Mouse (Mus musculus): ENCODE results near the gene Acin1. TPM values are rescaled to one million over a fixed set of nuclear protein-coding genes. Genes with fewer than 3 reads are reported as not detected.
"Not testable (repeated sequence)": the region's sequence is repeated elsewhere in the genome, so short reads cannot be mapped to it uniquely, and the experiment has no call there.

Acin1 gene
- polyA plus RNA-seq, 1 experiment, result 62.6 TPM

DNA sequence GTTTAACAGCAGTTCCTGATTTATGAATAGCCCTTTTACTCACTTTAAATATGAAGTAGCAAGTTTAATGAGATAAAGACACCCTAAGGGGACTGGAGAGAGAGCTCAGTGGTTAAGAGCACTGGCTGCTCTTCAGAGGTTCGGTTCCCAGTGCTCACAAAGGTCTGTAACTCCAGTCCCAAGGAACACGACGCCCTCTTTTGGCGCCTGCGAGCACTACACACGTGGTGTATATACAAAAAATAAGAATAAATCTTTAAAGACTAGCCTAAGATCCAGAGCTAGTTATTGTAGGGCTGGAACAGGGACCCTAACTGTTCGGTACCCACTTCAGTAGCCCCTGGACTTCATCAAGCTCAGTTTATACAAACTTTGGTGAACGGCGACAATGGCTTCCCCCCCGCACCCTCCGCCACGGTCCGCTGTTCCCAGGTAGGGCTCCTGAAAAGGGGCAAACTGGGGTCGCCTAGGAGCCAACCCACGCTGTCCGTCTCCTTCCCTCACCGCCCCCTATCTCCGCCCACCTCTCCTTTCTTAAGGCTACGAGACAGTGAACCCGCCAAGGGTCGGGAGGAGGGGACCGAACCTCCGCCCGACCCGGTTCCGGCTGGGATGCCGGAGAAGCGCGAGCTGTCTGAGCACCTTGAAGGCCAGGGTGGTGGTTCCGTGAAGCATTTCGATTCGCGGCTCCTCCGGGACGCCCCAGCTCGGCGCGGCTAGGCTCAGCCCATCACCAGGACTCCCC, 69.4 kb downstream of the Acin1 start:
- WGBS, result 2% methylated on average over 38 of the region's 38 CpGs
- no peak for DNase-seq (ENCODE audit: low read depth, low spot score)

DNA sequence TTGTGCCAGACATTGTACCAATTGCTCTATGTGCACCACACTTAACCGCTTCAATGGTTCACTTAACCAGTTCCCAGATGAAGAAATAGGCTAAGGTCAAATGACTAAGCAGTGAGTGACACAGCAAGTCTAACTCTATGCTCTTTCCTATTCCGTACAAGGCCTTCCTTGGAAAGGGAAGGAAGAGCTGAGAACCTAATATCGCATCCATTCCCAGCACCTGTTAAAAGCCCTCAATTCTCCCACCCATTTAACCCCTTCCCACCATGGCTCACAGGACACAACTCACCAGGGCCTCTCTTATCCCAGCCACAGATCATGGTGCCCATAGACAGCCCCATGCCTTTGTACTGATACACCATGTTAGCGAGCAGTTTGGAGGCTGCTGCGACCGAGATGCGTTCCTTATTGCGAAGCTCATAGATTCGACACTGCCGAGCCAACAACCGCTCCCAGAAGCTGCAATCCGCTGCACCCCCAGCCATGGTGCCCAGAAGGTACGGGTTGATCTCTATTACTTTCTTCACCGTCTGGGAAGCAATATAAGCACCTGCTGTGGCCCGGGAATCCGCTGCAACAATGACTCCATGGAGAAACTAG, 70.4 kb downstream of the Acin1 start:
- no peak for DNase-seq (ENCODE audit: low read depth, low spot score)
- 94% methylated on average over 16 of the region's 16 CpGs for WGBS

DNA sequence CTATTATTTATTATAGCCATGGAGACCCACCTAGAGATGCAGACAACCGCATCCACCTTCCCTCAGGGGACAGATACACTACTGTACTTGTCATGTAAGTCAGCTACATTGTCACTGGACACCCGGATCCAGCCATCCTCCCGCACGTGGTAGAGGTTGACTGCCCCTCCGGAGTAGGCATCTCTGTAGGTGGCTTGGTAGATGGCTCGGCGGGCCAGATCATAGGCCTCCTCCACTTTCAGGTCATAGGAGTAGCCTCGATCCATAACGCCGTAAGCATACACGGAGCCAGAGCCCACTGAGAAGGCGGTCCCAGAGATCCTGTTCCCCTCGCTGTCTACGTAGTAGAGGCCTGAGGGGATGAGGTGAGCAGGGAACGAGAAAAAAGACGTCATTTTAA, 72.6 kb downstream of the Acin1 start:
- WGBS, result 92% methylated on average over 16 of the region's 16 CpGs
- DNase-seq (ENCODE audit: low read depth, low spot score), result not testable (repeated sequence)

DNA sequence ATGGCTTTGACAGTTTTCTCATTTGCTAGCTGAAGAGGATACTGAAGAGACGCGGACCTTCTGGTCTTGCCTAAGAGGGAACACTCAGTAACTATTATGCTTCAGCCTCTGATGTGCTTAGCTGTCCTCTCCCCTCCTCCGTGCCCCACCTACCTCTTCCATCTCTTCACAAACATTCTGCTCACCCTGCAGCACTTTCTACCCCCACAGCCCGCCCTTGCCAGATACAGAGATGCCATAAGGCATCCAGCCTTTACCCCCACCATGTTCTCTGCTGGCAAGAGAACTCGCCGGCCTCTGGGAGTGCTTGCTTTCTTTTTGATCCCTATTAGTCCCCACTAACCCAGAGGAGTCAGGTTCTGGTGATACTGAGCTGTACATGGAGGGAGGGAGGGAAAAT, 76.1 kb downstream of the Acin1 start:
- DNase-seq (ENCODE audit: low read depth, low spot score), result no peak
- WGBS, result 85% methylated on average over 6 of the region's 6 CpGs

DNA sequence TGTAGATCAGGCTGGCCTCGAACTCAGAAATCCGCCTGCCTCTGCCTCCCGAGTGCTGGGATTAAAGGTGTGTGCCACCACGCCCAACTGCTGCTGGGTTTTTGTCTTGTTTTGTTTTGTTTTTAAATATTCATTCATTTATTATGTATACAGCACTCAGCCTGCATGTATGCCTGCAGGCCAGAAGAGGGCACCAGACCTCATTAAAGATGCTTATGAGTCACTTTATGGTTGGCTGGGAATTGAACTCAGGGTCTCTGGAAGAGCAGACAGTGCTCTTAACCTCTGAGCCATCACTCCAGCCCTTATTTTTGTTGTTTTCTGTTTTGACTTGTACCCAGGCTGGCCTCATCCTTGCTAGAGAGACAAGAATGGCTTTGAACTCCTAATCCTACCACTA, 76.8 kb downstream of the Acin1 start:
- no peak for DNase-seq (ENCODE audit: low read depth, low spot score)
- 74% methylated on average over 4 of the region's 4 CpGs for WGBS

DNA sequence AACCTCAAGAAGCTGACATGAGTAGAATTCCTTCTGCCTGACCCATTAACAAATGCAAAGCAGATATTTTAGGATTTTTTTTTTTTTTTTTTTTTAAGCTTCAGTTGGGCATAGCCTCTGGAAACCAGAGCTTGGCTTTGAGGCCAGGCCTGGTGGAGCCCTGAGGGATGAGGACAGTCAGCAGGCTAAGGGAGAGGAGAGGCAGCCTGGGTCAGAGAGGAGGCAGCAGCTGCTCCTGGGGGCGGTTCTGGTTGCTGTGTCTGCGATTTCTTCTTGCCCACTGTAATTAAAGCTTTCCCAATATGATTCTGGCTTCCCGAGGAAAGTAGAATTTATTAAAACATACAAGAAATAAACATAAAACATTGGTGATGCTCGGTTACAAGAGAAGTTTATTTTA, 77.5 kb downstream of the Acin1 start:
- 68% methylated on average over 4 of the region's 4 CpGs for WGBS
- no peak for DNase-seq (ENCODE audit: low read depth, low spot score)

DNA sequence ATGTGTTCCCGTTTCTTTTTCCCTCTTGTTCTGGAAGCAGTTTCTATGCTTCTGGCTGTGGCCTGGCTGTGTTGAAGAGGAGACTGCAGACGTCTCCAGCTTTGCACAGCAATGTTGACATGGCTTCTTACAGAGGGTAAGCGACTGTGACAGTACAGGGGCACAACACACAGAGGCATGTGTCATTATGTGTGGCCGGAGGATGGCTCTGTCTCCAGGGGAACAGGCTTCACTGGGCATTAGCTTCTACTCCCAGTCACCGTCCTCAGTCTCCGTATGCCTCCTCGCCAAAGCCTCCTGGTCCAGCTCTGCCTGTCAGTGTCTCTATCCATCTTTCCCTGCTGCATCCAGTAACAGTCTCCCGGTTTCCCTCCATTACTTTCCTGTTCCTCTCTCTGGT, 79.5 kb downstream of the Acin1 start:
- WGBS, result 70% methylated on average over 8 of the region's 8 CpGs

DNA sequence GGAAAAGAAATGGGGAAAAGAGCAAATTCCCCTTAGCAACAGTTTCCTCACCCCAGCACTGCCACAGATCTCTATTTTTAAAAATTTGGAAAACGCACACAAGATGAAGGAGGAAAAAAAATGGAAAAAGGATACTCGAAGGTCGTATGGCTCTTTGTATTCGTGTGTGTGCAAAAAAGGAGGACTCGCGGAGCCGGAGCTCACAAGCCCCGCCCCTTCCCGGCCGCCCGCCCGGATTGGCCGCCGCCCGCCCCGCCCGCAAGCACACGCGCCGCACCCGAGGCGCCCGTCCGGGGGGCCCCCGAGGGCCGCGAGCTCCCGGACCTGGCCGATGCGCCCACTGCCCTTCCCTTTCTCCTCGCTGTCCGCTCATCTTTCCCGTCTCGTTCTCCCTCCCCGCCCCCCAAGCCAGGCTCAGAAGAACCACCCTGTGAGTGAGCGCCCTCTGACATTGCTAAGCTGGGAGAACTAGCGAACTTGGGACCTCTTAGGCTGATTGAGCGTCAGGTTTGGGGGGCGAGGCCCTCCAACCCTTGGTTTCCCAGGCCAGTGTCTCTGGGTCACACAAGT, 80.9 kb downstream of the Acin1 start, which contains the start of gene 4931414P19Rik:
4931414P19Rik (minus strand) TSS at position 242 of the 570 bp plus-strand sequence.
- WGBS, result 1% methylated on average over 39 of the region's 39 CpGs
- DNase-seq (ENCODE audit: low read depth, low spot score), result no peak

More for the DNA sequence above, 79.5 kb downstream of the Acin1 start:
- no peak for DNase-seq (ENCODE audit: low read depth, low spot score)

DNA sequence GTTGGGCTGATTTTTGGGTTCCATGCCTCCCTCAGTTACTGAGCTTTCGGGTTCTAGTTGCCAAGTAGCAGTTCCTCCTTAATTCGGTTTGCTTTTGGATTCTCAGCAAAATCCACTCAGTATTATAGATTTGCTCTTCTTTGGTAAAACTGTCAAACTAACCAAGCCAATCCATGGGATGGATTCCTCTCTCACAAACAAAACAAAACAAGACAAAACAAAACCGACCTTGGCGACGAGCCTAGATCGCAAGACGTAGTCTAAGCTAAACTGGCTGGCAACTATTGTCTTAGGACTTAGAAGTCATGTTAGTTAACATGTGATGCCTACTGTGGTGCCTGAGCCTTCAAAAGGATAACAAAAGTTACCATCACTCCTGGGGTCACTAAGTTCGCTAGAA, 83.0 kb downstream of the Acin1 start:
- no peak for DNase-seq (ENCODE audit: low read depth, low spot score)
- WGBS, result 81% methylated on average over 8 of the region's 8 CpGs

DNA sequence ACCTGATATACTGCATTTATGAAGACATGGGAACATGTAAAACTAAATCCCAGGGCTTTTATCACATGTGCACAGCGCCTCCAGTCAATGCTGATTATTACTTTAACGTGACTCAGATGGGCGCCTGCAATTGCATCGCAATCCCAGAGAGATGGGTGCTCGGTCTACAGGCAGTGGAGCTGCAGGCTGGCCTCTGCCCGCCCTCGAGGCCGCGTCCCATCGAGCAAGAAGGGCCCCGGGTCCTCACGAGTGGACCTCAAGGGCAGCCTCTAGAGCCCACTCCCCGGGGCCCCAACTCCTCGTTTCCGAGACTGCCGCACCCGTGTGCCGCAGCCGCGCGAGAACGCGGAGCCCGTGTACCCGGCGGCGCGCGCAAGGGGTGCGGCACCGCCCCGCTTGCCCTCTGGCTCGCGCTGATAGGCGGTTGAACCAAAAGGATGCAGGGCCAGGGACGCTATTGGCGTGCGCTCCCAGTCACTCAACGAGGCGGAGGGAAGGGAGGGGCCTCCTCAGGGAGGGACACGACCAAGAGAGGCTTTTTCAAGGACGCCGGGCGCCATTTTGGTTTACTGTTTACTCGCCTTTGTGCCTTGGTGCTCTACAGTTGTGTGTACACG, 83.6 kb downstream of the Acin1 start:
- WGBS, result under 1% methylated on average over 46 of the region's 46 CpGs
- DNase-seq (ENCODE audit: low read depth, low spot score), result peak; percentile 95

DNA sequence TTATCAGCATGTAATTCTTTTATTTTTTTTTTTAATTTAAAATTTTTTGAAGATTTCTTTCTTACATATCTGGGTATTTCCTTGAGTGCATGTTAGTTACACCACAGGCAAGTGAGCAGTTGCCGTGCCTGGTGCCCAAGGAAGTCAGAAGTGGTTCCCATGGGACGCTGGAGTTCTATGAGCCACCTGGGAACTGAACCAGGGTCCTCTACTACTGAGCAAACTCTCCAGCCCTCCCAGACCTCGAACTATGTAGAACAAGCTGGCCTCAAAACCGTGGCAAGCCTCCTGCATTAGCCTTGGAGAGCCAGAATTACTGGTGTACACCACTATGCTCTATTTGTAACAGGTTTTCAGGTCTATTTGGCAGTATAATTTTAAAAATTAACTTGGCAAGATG, 84.1 kb downstream of the Acin1 start:
- WGBS, result 42% methylated on average over 4 of the region's 4 CpGs
- no peak for DNase-seq (ENCODE audit: low read depth, low spot score)

DNA sequence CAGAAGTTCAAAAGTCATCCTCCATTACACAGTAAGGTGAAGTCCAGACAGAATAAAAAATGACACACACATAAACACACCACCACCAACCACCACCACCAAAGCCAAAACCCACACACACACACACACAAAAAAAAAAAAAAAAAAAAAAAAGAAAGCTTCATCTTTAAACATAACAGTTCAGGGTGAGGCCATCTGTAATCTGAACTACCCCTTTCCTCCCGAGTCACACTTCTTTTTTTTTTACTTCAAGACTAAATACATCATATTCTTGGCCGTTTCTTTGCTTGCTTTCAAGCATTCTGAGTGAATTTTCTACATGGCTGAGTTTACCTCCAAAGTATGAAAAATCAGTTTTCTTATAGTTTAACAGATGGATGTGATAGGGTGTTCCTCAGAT, 85.1 kb downstream of the Acin1 start:
- DNase-seq (ENCODE audit: low read depth, low spot score), result no peak
- WGBS, result 80% methylated on average over 2 of the region's 2 CpGs

DNA sequence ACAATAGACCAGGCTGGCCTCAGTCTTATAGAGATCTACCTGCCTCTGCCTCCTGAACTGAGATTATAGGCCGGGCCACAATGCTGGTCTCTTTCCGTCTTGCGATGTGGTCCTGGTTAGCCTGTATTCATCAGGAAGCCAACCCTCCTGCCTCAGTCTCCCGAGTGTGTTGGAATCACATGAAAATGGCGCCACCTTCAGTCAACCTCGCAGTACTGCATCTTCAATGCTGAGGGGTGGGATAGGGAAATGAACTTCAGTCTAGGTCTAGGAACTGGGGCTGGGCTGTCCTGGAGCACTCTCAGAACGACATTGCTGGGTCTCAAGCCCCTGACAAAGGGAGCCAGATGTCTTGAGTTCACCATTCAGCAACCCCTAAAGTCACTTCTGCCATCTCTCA, 89.6 kb downstream of the Acin1 start:
- 86% methylated on average over 7 of the region's 7 CpGs for whole genome bisulfite sequencing
- no peak for DNase-seq (ENCODE audit: low read depth, low spot score)

DNA sequence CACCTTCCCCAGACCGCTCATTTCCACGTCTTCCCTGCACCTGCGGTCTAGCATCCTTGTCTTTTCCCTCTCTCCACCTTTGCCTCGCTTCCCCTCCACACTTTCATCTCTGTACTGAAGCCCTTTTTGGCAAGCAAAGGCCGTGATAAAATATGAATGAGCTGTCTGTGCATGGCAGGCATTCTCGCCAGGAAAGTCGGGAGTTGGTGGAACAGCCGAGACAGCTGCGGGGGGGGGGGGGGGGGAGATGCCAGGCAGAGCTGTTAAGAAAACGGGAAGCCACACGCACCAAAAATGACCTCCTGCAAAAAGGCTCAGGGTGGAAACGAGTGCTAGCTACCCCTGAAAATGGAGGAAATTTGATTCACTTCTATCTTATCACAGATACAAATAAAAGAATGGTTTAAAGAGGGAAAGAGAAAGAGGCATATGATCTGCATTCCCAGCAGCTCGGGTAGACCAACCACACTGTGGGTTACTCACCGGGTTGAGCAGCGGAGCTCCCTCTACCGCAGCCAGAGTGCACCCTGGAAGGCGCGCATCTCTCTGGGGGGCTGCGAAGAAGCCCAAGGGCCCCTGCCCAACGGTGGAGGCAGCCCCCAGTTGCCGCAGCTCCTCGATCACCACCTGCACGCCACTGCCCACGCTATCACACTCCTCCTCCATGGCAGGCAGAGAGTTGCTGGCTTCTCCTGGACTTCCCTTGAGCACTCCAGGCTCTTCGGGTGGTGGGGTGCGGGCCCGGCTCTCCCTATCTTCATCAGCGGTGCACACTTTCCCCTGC, 91.9 kb downstream of the Acin1 start:
- 87% methylated on average over 28 of the region's 28 CpGs for WGBS
- DNase-seq (ENCODE audit: low read depth, low spot score), result no peak

DNA sequence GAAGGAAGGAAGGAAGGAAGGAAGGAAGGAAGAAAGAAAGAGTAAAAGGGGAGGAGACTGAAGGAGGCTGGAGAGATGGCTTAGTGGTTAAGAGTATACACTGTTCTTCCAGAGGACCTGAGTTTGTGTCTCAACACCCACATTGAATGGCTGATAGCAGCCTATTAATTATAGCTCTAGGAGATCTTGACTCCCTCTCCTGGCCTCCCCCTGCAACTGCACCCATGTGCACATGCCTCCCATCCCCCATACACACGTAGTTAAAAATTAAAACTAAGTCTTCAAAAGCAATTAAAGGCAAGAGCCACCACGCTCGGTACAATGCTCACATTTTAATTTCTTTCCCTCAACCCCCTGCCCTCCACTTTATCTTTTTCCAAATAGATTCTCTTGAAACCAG, 92.7 kb downstream of the Acin1 start:
- no peak for DNase-seq (ENCODE audit: low read depth, low spot score)
- WGBS, result 93% methylated on average over 3 of the region's 3 CpGs

DNA sequence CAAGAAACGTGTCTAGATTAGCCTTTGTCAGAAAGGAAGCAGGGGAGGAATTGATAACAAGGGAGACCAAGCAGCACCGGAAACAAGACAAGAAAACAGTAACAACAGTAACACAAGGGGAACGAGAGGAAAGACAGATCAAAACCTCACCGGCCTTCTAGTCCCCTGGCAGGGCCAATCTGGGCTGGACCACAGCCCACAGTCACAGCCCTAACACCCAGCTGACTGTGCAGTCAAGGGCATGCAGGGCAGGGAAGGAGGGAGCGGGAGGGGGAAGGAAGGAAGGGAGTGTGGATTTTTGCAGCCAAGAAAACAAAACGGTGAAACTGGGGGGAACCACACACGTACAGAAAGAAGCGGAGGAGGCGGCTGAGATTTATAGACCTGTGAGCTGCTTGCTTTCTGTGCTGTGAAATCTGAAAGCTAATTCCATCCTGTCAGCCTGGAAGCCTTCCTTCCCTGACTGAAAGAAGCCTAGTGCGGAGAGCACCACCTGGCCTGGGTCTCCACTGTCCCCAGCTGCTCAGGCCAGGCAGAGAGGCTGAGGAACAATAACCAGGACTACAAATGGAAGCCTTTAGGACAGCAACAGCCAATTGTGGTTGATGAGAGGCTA, 94.3 kb downstream of the Acin1 start:
- no peak for DNase-seq (ENCODE audit: low read depth, low spot score)
- 60% methylated on average over 10 of the region's 10 CpGs for WGBS

All from large intestine, adult 2 months (tissue).